Mouse (Mus musculus): ENCODE results near the gene Mfap2. TPM values are rescaled to one million over a fixed set of nuclear protein-coding genes. Genes with fewer than 3 reads are reported as not detected.

Gene Mfap2
- polyA plus RNA-seq, 1 experiment from 2014 or later: 237 TPM

- peaks cover 25% of the 10 kb centered on the region; the same call in 1 of the 2 replicates for H3K36me3 ChIP-seq
- H3K27ac ChIP-seq: no peak overlapping the region; the same call in 1 of the 2 replicates
- H3K4me1 ChIP-seq (replicated peaks): peaks cover 66% of the 10 kb centered on the region
- H3K9me3 ChIP-seq (replicated peaks): no peaks in the 10 kb centered on the region
- H3K4me3 ChIP-seq: no peak overlapping the region
- no peak overlapping the region for H3K9ac ChIP-seq
- peak overlapping the region; percentile 84; the same call in 1 of the 2 replicates for H3K4me2 ChIP-seq
- 80% methylated on average over 10 of the region's 10 CpGs for WGBS
- ATAC-seq (replicated peaks; ENCODE audit: insufficient number of reproducible peaks, insufficient read depth, low FRiP score, low read depth): no peak
- H3K27me3 ChIP-seq: no peaks in the 10 kb centered on the region
These were observed 2.3 kb downstream of the Mfap2 start for GRCm38 (mm10) chr4:141012558-141012957.

- Histone ChIP-seq H3K27me3 (no peaks in the 10 kb centered on the region), H3K36me3 (peaks cover 22% of the 10 kb centered on the region; the same call in 1 of the 2 replicates), H3K4me3 (no peak overlapping the region), H3K4me1 (replicated peaks) (peaks cover 70% of the 10 kb centered on the region), H3K27ac (no peak overlapping the region), H3K9me3 (replicated peaks) (no peaks in the 10 kb centered on the region), H3K4me2 (no peak overlapping the region), H3K9ac (no peak overlapping the region)
- ATAC-seq (replicated peaks; ENCODE audit: insufficient number of reproducible peaks, insufficient read depth, low FRiP score, low read depth): no peak
- WGBS: 65% methylated on average over 8 of the region's 8 CpGs
These were observed 3.9 kb downstream of the Mfap2 start for GRCm38 (mm10) chr4:141014114-141014513.

GRCm38 (mm10) chr4:141014856-141015255 is 4.6 kb downstream of the Mfap2 start:
- peaks cover 22% of the 10 kb centered on the region; the same call in 1 of the 2 replicates for H3K36me3 ChIP-seq

GRCm38 (mm10) chr4:141015356-141015755 is 5.1 kb downstream of the Mfap2 start:
- Histone ChIP-seq H3K4me3 (no peak overlapping the region), H3K9ac (no peak overlapping the region), H3K36me3 (peaks cover 22% of the 10 kb centered on the region; the same call in 1 of the 2 replicates), H3K9me3 (replicated peaks) (no peaks in the 10 kb centered on the region), H3K27me3 (no peaks in the 10 kb centered on the region), H3K27ac (no peak overlapping the region), H3K4me1 (replicated peaks) (peaks cover 74% of the 10 kb centered on the region), H3K4me2 (no peak overlapping the region)
- no peak for ATAC-seq (replicated peaks; ENCODE audit: insufficient number of reproducible peaks, insufficient read depth, low FRiP score, low read depth)
- 59% methylated on average over 7 of the region's 7 CpGs for WGBS

More at GRCm38 (mm10) chr4:141014856-141015255, 4.6 kb downstream of the Mfap2 start:
- no peak for ATAC-seq (replicated peaks; ENCODE audit: insufficient number of reproducible peaks, insufficient read depth, low FRiP score, low read depth)
- Histone ChIP-seq H3K4me1 (replicated peaks) (peaks cover 74% of the 10 kb centered on the region), H3K9ac (no peak overlapping the region), H3K4me3 (no peak overlapping the region), H3K9me3 (replicated peaks) (no peaks in the 10 kb centered on the region), H3K27me3 (no peaks in the 10 kb centered on the region), H3K4me2 (no peak overlapping the region), H3K27ac (no peak overlapping the region)
- 92% methylated on average over 11 of the region's 11 CpGs for WGBS

GRCm38 (mm10) chr4:141016311-141016710 is 6.1 kb downstream of the Mfap2 start:
- H3K27me3 ChIP-seq: no peaks in the 10 kb centered on the region
- no peak overlapping the region for H3K4me2 ChIP-seq
- H3K9me3 ChIP-seq (replicated peaks): no peaks in the 10 kb centered on the region
- H3K4me1 ChIP-seq (replicated peaks): peaks cover 76% of the 10 kb centered on the region
- H3K4me3 ChIP-seq: no peak overlapping the region
- 44% methylated on average over 9 of the region's 9 CpGs for WGBS
- peaks cover 22% of the 10 kb centered on the region; the same call in 1 of the 2 replicates for H3K36me3 ChIP-seq
- ATAC-seq (replicated peaks; ENCODE audit: insufficient number of reproducible peaks, insufficient read depth, low FRiP score, low read depth): no peak
- peak overlapping the region; percentile 49 for H3K27ac ChIP-seq
- H3K9ac ChIP-seq: no peak overlapping the region

- H3K9ac ChIP-seq: no peak overlapping the region
- H3K9me3 ChIP-seq (replicated peaks): no peaks in the 10 kb centered on the region
- no peak overlapping the region; the same call in 1 of the 2 replicates for H3K27ac ChIP-seq
- H3K27me3 ChIP-seq: no peaks in the 10 kb centered on the region
- H3K36me3 ChIP-seq: peaks cover 21% of the 10 kb centered on the region; the same call in 1 of the 2 replicates
- H3K4me2 ChIP-seq: no peak overlapping the region
- no peak for ATAC-seq (replicated peaks; ENCODE audit: insufficient number of reproducible peaks, insufficient read depth, low FRiP score, low read depth)
- H3K4me1 ChIP-seq (replicated peaks): peaks cover 72% of the 10 kb centered on the region
- 75% methylated on average over 29 of the region's 29 CpGs for WGBS
- H3K4me3 ChIP-seq: no peak overlapping the region
These were observed 7.6 kb downstream of the Mfap2 start for GRCm38 (mm10) chr4:141017657-141018436.

- peak overlapping the region; percentile 47 for H3K4me2 ChIP-seq
- peaks cover 10% of the 10 kb centered on the region; the same call in 1 of the 2 replicates for H3K36me3 ChIP-seq
- no peak for ATAC-seq (replicated peaks; ENCODE audit: insufficient number of reproducible peaks, insufficient read depth, low FRiP score, low read depth)
- no peaks in the 10 kb centered on the region for H3K9me3 ChIP-seq (replicated peaks)
- 73% methylated on average over 17 of the region's 17 CpGs for WGBS
- no peak overlapping the region for H3K9ac ChIP-seq
- H3K27me3 ChIP-seq: no peaks in the 10 kb centered on the region
- H3K4me3 ChIP-seq: no peak overlapping the region
- peak overlapping the region; percentile 95 for H3K27ac ChIP-seq
- peaks cover 70% of the 10 kb centered on the region for H3K4me1 ChIP-seq (replicated peaks)
These were observed 10.0 kb downstream of the Mfap2 start for GRCm38 (mm10) chr4:141020220-141020619.

- no peak overlapping the region for H3K4me3 ChIP-seq
- H3K27ac ChIP-seq: peak overlapping the region; percentile 95
- no peaks in the 10 kb centered on the region for H3K27me3 ChIP-seq
- peak overlapping the region; percentile 47 for H3K4me2 ChIP-seq
- peak overlapping the region; percentile 37; the same call in 1 of the 2 replicates for H3K9ac ChIP-seq
- peak; percentile 84 for ATAC-seq (replicated peaks; ENCODE audit: insufficient number of reproducible peaks, insufficient read depth, low FRiP score, low read depth)
- peaks cover 2% of the 10 kb centered on the region; the same call in 1 of the 2 replicates for H3K36me3 ChIP-seq
- H3K9me3 ChIP-seq (replicated peaks): no peaks in the 10 kb centered on the region
- H3K4me1 ChIP-seq (replicated peaks): peaks cover 63% of the 10 kb centered on the region
- WGBS: 16% methylated on average over 14 of the region's 14 CpGs
These were observed 10.8 kb downstream of the Mfap2 start for GRCm38 (mm10) chr4:141020811-141021613.

- no peaks in the 10 kb centered on the region for H3K9me3 ChIP-seq (replicated peaks)
- H3K4me1 ChIP-seq (replicated peaks): peaks cover 57% of the 10 kb centered on the region
- no peak overlapping the region for H3K4me3 ChIP-seq
- peak overlapping the region; percentile 11; the same call in 1 of the 2 replicates for H3K9ac ChIP-seq
- no peak; the same call in none of the 2 replicates for ATAC-seq (replicated peaks; ENCODE audit: insufficient number of reproducible peaks, insufficient read depth, low FRiP score, low read depth)
- no peaks in the 10 kb centered on the region for H3K27me3 ChIP-seq
- H3K27ac ChIP-seq: peak overlapping the region; percentile 95
- WGBS: 52% methylated on average over 11 of the region's 11 CpGs
- H3K36me3 ChIP-seq: no peaks in the 10 kb centered on the region
- peak overlapping the region; percentile 47; the same call in 1 of the 2 replicates for H3K4me2 ChIP-seq
These were observed 11.4 kb downstream of the Mfap2 start for GRCm38 (mm10) chr4:141021614-141021929.

- Histone ChIP-seq H3K4me1 (replicated peaks) (peaks cover 38% of the 10 kb centered on the region), H3K36me3 (no peaks in the 10 kb centered on the region), H3K9ac (no peak overlapping the region), H3K4me3 (no peak overlapping the region), H3K27ac (peak overlapping the region; percentile 20; the same call in 1 of the 2 replicates), H3K4me2 (no peak overlapping the region), H3K9me3 (replicated peaks) (no peaks in the 10 kb centered on the region), H3K27me3 (no peaks in the 10 kb centered on the region)
- 52% methylated on average over 9 of the region's 9 CpGs for WGBS
- ATAC-seq (replicated peaks; ENCODE audit: insufficient number of reproducible peaks, insufficient read depth, low FRiP score, low read depth): no peak
These were observed 13.8 kb downstream of the Mfap2 start for GRCm38 (mm10) chr4:141024052-141024451.

- no peaks in the 10 kb centered on the region for H3K9me3 ChIP-seq (replicated peaks)
- no peak overlapping the region for H3K4me2 ChIP-seq
- no peak overlapping the region for H3K27ac ChIP-seq
- H3K27me3 ChIP-seq: no peaks in the 10 kb centered on the region
- no peaks in the 10 kb centered on the region; the same call in 1 of the 2 replicates for H3K36me3 ChIP-seq
- 84% methylated on average over 27 of the region's 27 CpGs for WGBS
- H3K4me1 ChIP-seq (replicated peaks): peaks cover 32% of the 10 kb centered on the region
- no peak overlapping the region for H3K9ac ChIP-seq
- no peak for ATAC-seq (replicated peaks; ENCODE audit: insufficient number of reproducible peaks, insufficient read depth, low FRiP score, low read depth)
- no peak overlapping the region for H3K4me3 ChIP-seq
These were observed 14.8 kb downstream of the Mfap2 start for GRCm38 (mm10) chr4:141024992-141025391.
